Mouse (Mus musculus) hindbrain, embryonic 12.5 days (tissue): Measurements from ENCODE around the gene Relt. TPM values are rescaled to one million over a fixed set of nuclear protein-coding genes. Genes with fewer than 3 reads are reported as not detected.

ENCODE experiments used
- ATAC-seq: fragments of 200-750 bp; cut with Nextera tagmentation; 2 replicates; pipeline ENCODE4 v1.8.0; 2017; ENCODE audit warnings: moderate TSS enrichment; ENCODE audit not compliant: low FRiP score
- H3K27ac ChIP-seq: fragments of 300-500 bp; sonication (generic); 2 replicates; pipeline ENCODE4 v1.5.1; 2016; ENCODE audit warnings: mild to moderate bottlenecking
- H3K27me3 ChIP-seq: fragments of 300-500 bp; sonication (generic); 2 replicates; pipeline ENCODE4 v1.6.1; 2016; ENCODE audit warnings: mild to moderate bottlenecking
- H3K36me3 ChIP-seq: fragments of 300-500 bp; sonication (generic); 2 replicates; pipeline ENCODE4 v1.6.1; 2016; ENCODE audit warnings: mild to moderate bottlenecking
- H3K4me1 ChIP-seq: fragments of 300-500 bp; sonication (generic); 2 replicates; pipeline ENCODE4 v1.6.1; 2016
- H3K4me2 ChIP-seq: fragments of 300-500 bp; sonication (generic); replicated peaks from 2 replicates; pipeline ENCODE4 v1.6.1; 2016; ENCODE audit warnings: mild to moderate bottlenecking
- H3K4me3 ChIP-seq: fragments of 300-500 bp; sonication (generic); 2 replicates; pipeline ENCODE4 v1.5.1; 2016; ENCODE audit warnings: mild to moderate bottlenecking
- H3K9ac ChIP-seq: fragments of 300-500 bp; sonication (generic); 2 replicates; pipeline ENCODE4 v1.6.1; 2016; ENCODE audit warnings: mild to moderate bottlenecking, moderate library complexity
- H3K9me3 ChIP-seq: fragments of 300-500 bp; sonication (generic); replicated peaks from 2 replicates; pipeline ENCODE4 v1.6.1; 2016; ENCODE audit warnings: mild to moderate bottlenecking
- WGBS: fragments of 180-500 bp; shearing (Covaris S2); methylation state at CpG from one replicate; pipeline ENCODE4 v1.1.7; 2016; 5-methylcytosine and 5-hydroxymethylcytosine counted together
- polyA plus RNA-seq: library from polyadenylated mRNA; unstranded; fragments of >200 nt; fragmentation: Nextera tagmentation; extraction: Ambion mirVana; gene quantifications from 2 replicates; pipeline ENCODE4 v1.2.1, GENCODE M21; 2016

The Relt gene
- polyA plus RNA-seq, 1 experiment from 2014 or later, result 3.6 TPM

DNA sequence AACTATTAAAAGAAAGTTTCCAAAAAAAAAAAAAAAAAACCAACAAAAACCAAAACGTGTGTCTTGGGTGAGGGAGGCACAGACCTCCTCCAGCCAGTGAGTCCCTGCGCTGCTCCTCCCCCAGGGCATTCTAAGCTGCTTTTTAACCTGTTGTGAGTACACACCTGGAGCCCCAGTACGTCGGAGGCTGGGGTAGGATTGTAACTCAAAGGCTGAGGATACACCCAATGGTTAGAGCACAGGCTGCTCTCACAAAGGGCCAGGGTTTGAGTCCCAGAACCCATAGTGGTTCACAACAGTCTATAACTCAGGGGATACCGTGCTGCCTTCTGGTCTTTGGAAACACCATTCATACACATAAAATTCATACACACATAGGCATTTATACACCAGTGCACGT, 21.6 kb downstream of the Relt start:
- Histone ChIP-seq H3K27me3 (no peaks in the 10 kb centered on the region), H3K9ac (no peak overlapping the region), H3K36me3 (peaks cover 11% of the 10 kb centered on the region), H3K4me1 (0 out of 2 replicates have a peak, but pooled peaks cover 2% of the 10 kb centered on the region), H3K4me3 (no peak overlapping the region), H3K27ac (no peak overlapping the region), H3K9me3 (no peaks in the 10 kb centered on the region), H3K4me2 (no peak overlapping the region)
- 94% methylated on average over 6 of the region's 6 CpGs for WGBS
- no peak for ATAC-seq

- Histone ChIP-seq H3K4me1 (0 out of 2 replicates have a peak, but pooled peaks cover 2% of the 10 kb centered on the region), H3K9ac (no peak overlapping the region), H3K36me3 (peaks cover 18% of the 10 kb centered on the region), H3K4me3 (no peak overlapping the region), H3K27ac (no peak overlapping the region), H3K4me2 (no peak overlapping the region), H3K27me3 (no peaks in the 10 kb centered on the region), H3K9me3 (no peaks in the 10 kb centered on the region)
- WGBS, result 94% methylated on average over 1 of the region's 1 CpGs
- no peak for ATAC-seq
Measured at GRCm38 (mm10) chr7:100840906-100841305, 22.3 kb downstream of the Relt start.

DNA sequence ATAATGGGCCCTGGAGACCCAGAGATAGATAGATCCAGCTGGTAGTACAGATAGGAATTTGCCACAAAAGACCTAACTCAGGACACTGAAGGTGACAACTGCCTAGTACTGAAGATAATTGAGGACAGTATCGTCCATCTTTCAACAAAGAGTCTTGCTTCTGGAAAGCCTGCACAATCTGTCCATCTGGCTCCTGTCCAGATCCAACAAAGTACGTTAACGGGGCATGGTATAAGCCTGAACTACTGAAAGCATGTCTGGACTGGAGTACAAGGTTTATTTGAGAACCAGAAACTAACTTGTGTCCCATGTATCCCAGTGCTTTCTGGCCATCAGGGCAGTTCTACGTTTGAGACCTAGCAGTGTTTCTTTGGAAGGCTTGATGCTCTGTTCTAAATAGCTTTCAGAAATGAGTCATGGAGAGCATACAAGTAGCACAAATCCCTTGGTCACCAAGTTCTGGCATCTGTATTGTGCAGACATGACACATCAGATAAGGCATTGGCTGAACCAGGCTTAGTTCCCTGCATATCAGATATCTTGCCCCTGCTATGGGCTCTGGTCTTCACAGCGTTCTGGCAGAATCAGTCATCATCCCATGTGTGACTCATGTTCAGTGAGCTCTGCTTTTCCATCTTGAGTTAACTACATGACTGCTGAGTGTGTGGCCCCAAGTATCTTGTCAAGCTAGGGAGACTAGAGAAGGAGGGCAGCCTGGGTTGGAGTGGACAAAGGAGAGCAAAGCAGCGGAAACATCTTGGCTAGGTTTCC, 23.4 kb downstream of the Relt start:
- Histone ChIP-seq H3K27ac (no peak overlapping the region), H3K27me3 (no peaks in the 10 kb centered on the region), H3K9me3 (no peaks in the 10 kb centered on the region), H3K4me3 (no peak overlapping the region), H3K36me3 (peaks cover 28% of the 10 kb centered on the region), H3K9ac (no peak overlapping the region), H3K4me1 (no peaks in the 10 kb centered on the region), H3K4me2 (no peak overlapping the region)
- WGBS, result 81% methylated on average over 6 of the region's 6 CpGs
- ATAC-seq, result no peak

DNA sequence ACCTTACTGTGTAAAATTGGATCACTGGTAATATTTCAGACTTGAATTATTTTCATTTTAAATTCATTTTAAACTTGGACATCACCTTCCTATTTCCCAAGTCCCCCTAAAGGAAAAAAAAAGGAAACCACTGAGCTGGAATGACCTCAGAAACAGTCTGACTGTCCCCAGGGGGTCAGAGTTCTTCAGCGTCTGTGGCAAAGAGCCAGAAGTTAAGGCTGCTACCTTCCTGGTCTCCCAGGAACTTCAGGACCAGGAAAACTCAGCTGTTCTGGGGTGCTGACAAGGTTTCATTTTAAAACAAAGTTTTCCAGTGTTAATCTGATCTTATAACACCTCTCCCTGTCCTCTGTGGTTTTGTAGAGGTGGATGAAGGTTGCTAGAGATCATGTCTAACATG, 25.5 kb downstream of the Relt start:
- H3K9me3 ChIP-seq, result no peaks in the 10 kb centered on the region
- H3K4me3 ChIP-seq, result no peak overlapping the region
- no peak overlapping the region for H3K27ac ChIP-seq
- H3K9ac ChIP-seq, result no peak overlapping the region
- H3K36me3 ChIP-seq, result peaks cover 31% of the 10 kb centered on the region
- WGBS, result 45% methylated on average over 1 of the region's 1 CpGs
- H3K27me3 ChIP-seq, result no peaks in the 10 kb centered on the region
- no peak for ATAC-seq
- no peak overlapping the region for H3K4me2 ChIP-seq
- H3K4me1 ChIP-seq, result no peaks in the 10 kb centered on the region

GRCm38 (mm10) chr7:100836657-100837056, 26.6 kb downstream of the Relt start:
- Histone ChIP-seq H3K27ac (no peak overlapping the region), H3K9ac (no peak overlapping the region), H3K4me1 (no peaks in the 10 kb centered on the region), H3K9me3 (no peaks in the 10 kb centered on the region), H3K36me3 (peaks cover 28% of the 10 kb centered on the region), H3K4me2 (no peak overlapping the region), H3K27me3 (no peaks in the 10 kb centered on the region), H3K4me3 (no peak overlapping the region)
- ATAC-seq, result no peak
- 91% methylated on average over 10 of the region's 10 CpGs for WGBS

DNA sequence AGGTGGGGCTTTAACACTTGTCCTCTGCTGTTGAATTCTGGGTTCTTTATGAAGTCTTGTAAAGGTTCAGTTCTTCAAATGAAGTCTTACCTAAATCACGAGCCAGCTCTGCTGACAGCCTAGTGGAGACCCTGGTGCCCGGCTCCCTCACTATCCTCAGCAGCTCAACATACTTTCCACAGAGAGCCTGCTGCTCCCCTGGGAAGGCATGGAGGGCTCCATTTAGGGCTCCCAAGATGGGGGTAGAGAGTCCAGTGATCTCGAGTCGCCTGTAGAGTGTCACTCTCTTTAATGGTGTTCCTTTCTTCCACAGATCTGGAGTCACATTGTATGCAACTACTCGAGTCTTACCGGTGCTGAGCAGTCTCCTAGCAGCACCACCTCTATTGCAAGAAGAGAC, 27.5 kb downstream of the Relt start:
- Histone ChIP-seq H3K27me3 (no peaks in the 10 kb centered on the region), H3K36me3 (peaks cover 28% of the 10 kb centered on the region), H3K4me3 (no peak overlapping the region), H3K4me2 (no peak overlapping the region), H3K27ac (no peak overlapping the region), H3K4me1 (no peaks in the 10 kb centered on the region), H3K9ac (no peak overlapping the region), H3K9me3 (no peaks in the 10 kb centered on the region)
- 84% methylated on average over 6 of the region's 6 CpGs for WGBS
- ATAC-seq, result no peak

GRCm38 (mm10) chr7:100835168-100835567, 28.1 kb downstream of the Relt start:
- WGBS, result 91% methylated on average over 7 of the region's 7 CpGs
- Histone ChIP-seq H3K4me2 (no peak overlapping the region), H3K4me1 (no peaks in the 10 kb centered on the region), H3K9me3 (no peaks in the 10 kb centered on the region), H3K4me3 (no peak overlapping the region), H3K36me3 (peaks cover 28% of the 10 kb centered on the region), H3K9ac (no peak overlapping the region), H3K27ac (no peak overlapping the region), H3K27me3 (no peaks in the 10 kb centered on the region)
- no peak for ATAC-seq

GRCm38 (mm10) chr7:100833859-100834258, 29.4 kb downstream of the Relt start:
- no peak for ATAC-seq
- Histone ChIP-seq H3K36me3 (peaks cover 29% of the 10 kb centered on the region), H3K4me2 (no peak overlapping the region), H3K9me3 (no peaks in the 10 kb centered on the region), H3K27me3 (no peaks in the 10 kb centered on the region), H3K4me3 (no peak overlapping the region), H3K4me1 (no peaks in the 10 kb centered on the region), H3K9ac (no peak overlapping the region), H3K27ac (no peak overlapping the region)
- 78% methylated on average over 1 of the region's 1 CpGs for WGBS

- Histone ChIP-seq H3K27me3 (no peaks in the 10 kb centered on the region), H3K9ac (no peak overlapping the region), H3K27ac (no peak overlapping the region), H3K4me2 (no peak overlapping the region), H3K4me1 (no peaks in the 10 kb centered on the region), H3K4me3 (no peak overlapping the region), H3K36me3 (0 out of 2 replicates have a peak, but pooled peaks cover 11% of the 10 kb centered on the region), H3K9me3 (no peaks in the 10 kb centered on the region)
- WGBS, result 92% methylated on average over 2 of the region's 2 CpGs
- no peak for ATAC-seq
Measured at GRCm38 (mm10) chr7:100828549-100828948, 34.7 kb downstream of the Relt start.

GRCm38 (mm10) chr7:100824661-100825060, 38.6 kb downstream of the Relt start:
- H3K9me3 ChIP-seq, result no peaks in the 10 kb centered on the region
- no peak overlapping the region for H3K9ac ChIP-seq
- H3K4me1 ChIP-seq, result no peaks in the 10 kb centered on the region
- H3K36me3 ChIP-seq, result 0 out of 2 replicates have a peak, but pooled peaks cover 11% of the 10 kb centered on the region
- H3K4me2 ChIP-seq, result no peak overlapping the region
- no peak for ATAC-seq
- no peak overlapping the region for H3K27ac ChIP-seq
- H3K4me3 ChIP-seq, result no peak overlapping the region
- 90% methylated on average over 3 of the region's 3 CpGs for WGBS
- no peaks in the 10 kb centered on the region for H3K27me3 ChIP-seq

GRCm38 (mm10) chr7:100818401-100819064, 44.7 kb downstream of the Relt start:
- Histone ChIP-seq H3K27me3 (no peaks in the 10 kb centered on the region), H3K9me3 (no peaks in the 10 kb centered on the region), H3K4me2 (no peak overlapping the region), H3K9ac (no peak overlapping the region), H3K27ac (no peak overlapping the region), H3K36me3 (no peaks in the 10 kb centered on the region), H3K4me3 (no peak overlapping the region), H3K4me1 (peaks cover 12% of the 10 kb centered on the region)
- ATAC-seq, result no peak
- 91% methylated on average over 4 of the region's 4 CpGs for WGBS

GRCm38 (mm10) chr7:100817442-100817760, 45.8 kb downstream of the Relt start:
- no peak for ATAC-seq
- no peak overlapping the region for H3K4me2 ChIP-seq
- H3K4me3 ChIP-seq, result no peak overlapping the region
- H3K4me1 ChIP-seq, result peaks cover 12% of the 10 kb centered on the region
- no peaks in the 10 kb centered on the region for H3K36me3 ChIP-seq
- no peak overlapping the region for H3K27ac ChIP-seq
- H3K9me3 ChIP-seq, result no peaks in the 10 kb centered on the region
- H3K9ac ChIP-seq, result no peak overlapping the region
- WGBS, result 85% methylated on average over 2 of the region's 2 CpGs
- H3K27me3 ChIP-seq, result no peaks in the 10 kb centered on the region
